Mouse (Mus musculus): Measurements from ENCODE around the gene Smbd1.

- no peak for TF ChIP-seq POLR2A (IDR thresholded peaks at IDR 0.05; ENCODE audit: insufficient read length, low read depth)
- TF ChIP-seq CEBPB (IDR thresholded peaks at IDR 0.05; ENCODE audit: insufficient read depth, poor library complexity, severe bottlenecking): no peak
- no peak for TF ChIP-seq USF1 (IDR thresholded peaks at IDR 0.05; ENCODE audit: low read depth)
- TF ChIP-seq MAX (IDR thresholded peaks at IDR 0.05; ENCODE audit: low read depth): no peak
- no peak for TF ChIP-seq E2F4 (IDR thresholded peaks at IDR 0.05; ENCODE audit: insufficient read depth)
- no peak for TF ChIP-seq TCF12 (IDR thresholded peaks at IDR 0.05; ENCODE audit: insufficient read depth, poor library complexity, severe bottlenecking)
- no peak for TF ChIP-seq POLR2AphosphoS2 (IDR thresholded peaks at IDR 0.05; ENCODE audit: insufficient read length, low read depth)
- no peak for TF ChIP-seq MYOD1 (IDR thresholded peaks at IDR 0.05; ENCODE audit: control insufficient read depth in 1 of 3, insufficient read length in 2 of 3, low read depth in 2 of 3)
Observed at GRCm38 (mm10) chr16:32790056-32790455, 20.2 kb downstream of the Smbd1 start.

Measured in myocyte (in vitro differentiated cells).